Mouse (Mus musculus): ENCODE results near the gene Stx7. TPM values are rescaled to one million over a fixed set of nuclear protein-coding genes. Genes with fewer than 3 reads are reported as not detected.

Gene Stx7
- polyA plus RNA-seq, 1 experiment, result 33.0 TPM

DNA sequence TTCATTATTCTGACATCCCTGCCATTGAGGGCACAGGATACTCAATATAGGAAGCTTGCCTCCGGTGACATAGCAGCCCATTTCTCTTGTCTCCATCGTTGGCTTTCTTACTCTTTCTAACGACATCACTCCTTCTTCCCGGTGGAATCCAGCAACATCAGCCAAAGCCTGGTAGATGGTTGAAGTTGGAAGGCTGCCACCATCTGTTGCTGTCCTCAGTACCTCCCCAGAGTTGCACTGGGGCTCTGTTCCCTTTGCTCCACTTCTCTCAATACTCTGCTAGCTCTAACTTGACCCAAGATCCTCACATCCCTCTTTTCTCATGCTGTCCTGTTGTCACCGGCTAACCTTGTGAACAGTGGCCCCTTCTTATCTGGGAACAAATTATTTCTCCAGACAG, 71.8 kb downstream of the Stx7 start:
- H3K27ac ChIP-seq (ENCODE audit: control insufficient read depth, insufficient read depth, low read depth, low read length, poor library complexity), result no peak overlapping the region
- no peak overlapping the region for H3K4me3 ChIP-seq (replicated peaks; ENCODE audit: control insufficient read depth, low read depth, low read length)
- TF ChIP-seq CTCF (IDR thresholded peaks at IDR 0.05; ENCODE audit: control insufficient read depth, insufficient read depth, low read length), result no peak
- TF ChIP-seq POLR2A (IDR thresholded peaks at IDR 0.05; ENCODE audit: borderline replicate concordance, control insufficient read depth, low read depth, low read length), result no peak
- 77% methylated on average over 5 of the region's 5 CpGs for WGBS
- H3K4me1 ChIP-seq (ENCODE audit: control insufficient read depth, insufficient read depth, low read length), result no peaks in the 10 kb centered on the region

- WGBS, result 28% methylated on average over 6 of the region's 6 CpGs
- H3K4me1 ChIP-seq (ENCODE audit: control insufficient read depth, insufficient read depth, low read length), result no peaks in the 10 kb centered on the region
- H3K4me3 ChIP-seq (replicated peaks; ENCODE audit: control insufficient read depth, low read depth, low read length), result no peak overlapping the region
These were observed 73.8 kb downstream of the Stx7 start for GRCm38 (mm10) chr10:24222911-24223310.

DNA sequence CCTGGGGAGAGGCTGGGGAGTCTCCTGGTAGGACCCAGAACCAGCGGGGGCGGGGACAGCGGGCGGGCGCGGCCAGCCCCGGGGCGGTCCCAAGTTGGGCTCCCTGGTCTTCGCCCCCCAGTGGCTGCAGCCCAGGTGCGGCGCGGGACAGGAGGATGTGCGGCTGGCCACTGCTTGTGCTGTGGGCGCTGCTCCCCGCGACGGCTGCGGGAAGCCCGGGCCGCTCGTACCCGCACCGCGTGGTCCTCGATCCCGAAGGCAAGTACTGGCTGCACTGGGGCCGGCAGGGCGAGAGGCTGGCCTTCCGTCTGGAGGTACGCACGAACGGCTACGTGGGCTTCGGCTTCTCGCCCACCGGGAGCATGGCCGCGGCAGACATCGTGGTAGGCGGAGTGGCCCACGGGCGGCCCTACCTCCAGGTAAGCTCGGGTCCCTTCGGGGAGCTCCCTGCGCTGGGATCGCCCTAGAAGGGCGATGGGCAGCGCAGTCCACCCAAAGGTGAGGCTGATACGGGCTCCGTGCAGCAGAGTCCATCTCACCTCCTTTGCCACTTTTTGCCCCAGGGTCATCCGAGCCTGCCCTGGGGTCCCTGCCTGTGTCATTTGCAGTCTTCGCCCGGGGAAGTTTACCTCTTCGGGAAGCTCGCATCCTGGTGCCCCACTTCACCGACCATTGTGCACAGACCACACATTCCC, 74.5 kb downstream of the Stx7 start, which contains the start of gene Moxd1:
Gene Moxd1 (plus strand): TSS at position 69 of the 695 bp plus-strand sequence.
- Histone ChIP-seq H3K27ac (ENCODE audit: control insufficient read depth, insufficient read depth, low read depth, low read length, poor library complexity) (no peak within 1 kb of the TSS), H3K4me1 (ENCODE audit: control insufficient read depth, insufficient read depth, low read length) (no peaks in the 10 kb centered on the region), H3K4me3 (replicated peaks; ENCODE audit: control insufficient read depth, low read depth, low read length) (no peak within 1 kb of the TSS)
- no peak for TF ChIP-seq POLR2A (IDR thresholded peaks at IDR 0.05; ENCODE audit: borderline replicate concordance, control insufficient read depth, low read depth, low read length)
- TF ChIP-seq CTCF (IDR thresholded peaks at IDR 0.05; ENCODE audit: control insufficient read depth, insufficient read depth, low read length), result no peak
- WGBS, result 3% methylated on average over 56 of the region's 56 CpGs

More at GRCm38 (mm10) chr10:24222911-24223310, 73.8 kb downstream of the Stx7 start:
- TF ChIP-seq CTCF (IDR thresholded peaks at IDR 0.05; ENCODE audit: control insufficient read depth, insufficient read depth, low read length) (no peak), POLR2A (IDR thresholded peaks at IDR 0.05; ENCODE audit: borderline replicate concordance, control insufficient read depth, low read depth, low read length) (no peak)
- H3K27ac ChIP-seq (ENCODE audit: control insufficient read depth, insufficient read depth, low read depth, low read length, poor library complexity), result no peak overlapping the region

DNA sequence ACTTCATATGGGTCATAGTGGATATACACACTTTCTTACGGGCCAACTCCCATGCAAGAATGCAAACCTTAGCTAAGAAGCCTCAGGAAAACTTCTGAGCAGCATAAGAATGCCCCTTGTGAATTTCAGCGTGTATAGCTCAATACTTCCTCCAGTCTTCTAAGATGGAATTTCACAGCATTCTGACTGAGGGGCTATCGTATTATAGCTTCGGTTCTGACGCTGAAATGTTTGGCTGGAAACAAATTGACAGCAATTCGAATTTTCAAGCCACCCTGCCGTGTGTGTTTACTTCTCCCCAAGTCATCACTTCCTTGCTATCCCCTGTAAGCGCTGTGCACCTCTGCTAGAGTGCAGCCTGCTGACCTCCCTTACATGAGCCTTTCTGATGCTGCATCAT, 75.5 kb downstream of the Stx7 start:
- TF ChIP-seq POLR2A (IDR thresholded peaks at IDR 0.05; ENCODE audit: borderline replicate concordance, control insufficient read depth, low read depth, low read length), result no peak
- no peak for TF ChIP-seq CTCF (IDR thresholded peaks at IDR 0.05; ENCODE audit: control insufficient read depth, insufficient read depth, low read length)
- 47% methylated on average over 8 of the region's 8 CpGs for WGBS

GRCm38 (mm10) chr10:24228318-24229183, 79.4 kb downstream of the Stx7 start:
- WGBS, result 71% methylated on average over 12 of the region's 12 CpGs
- Histone ChIP-seq H3K4me3 (replicated peaks; ENCODE audit: control insufficient read depth, low read depth, low read length) (no peak overlapping the region), H3K4me1 (ENCODE audit: control insufficient read depth, insufficient read depth, low read length) (no peaks in the 10 kb centered on the region), H3K27ac (ENCODE audit: control insufficient read depth, insufficient read depth, low read depth, low read length, poor library complexity) (no peak overlapping the region)
- TF ChIP-seq CTCF (IDR thresholded peaks at IDR 0.05; ENCODE audit: control insufficient read depth, insufficient read depth, low read length), result no peak
- TF ChIP-seq POLR2A (IDR thresholded peaks at IDR 0.05; ENCODE audit: borderline replicate concordance, control insufficient read depth, low read depth, low read length), result no peak

More for the DNA sequence above, 75.5 kb downstream of the Stx7 start:
- no peaks in the 10 kb centered on the region for H3K4me1 ChIP-seq (ENCODE audit: control insufficient read depth, insufficient read depth, low read length)
- no peak overlapping the region for H3K27ac ChIP-seq (ENCODE audit: control insufficient read depth, insufficient read depth, low read depth, low read length, poor library complexity)
- H3K4me3 ChIP-seq (replicated peaks; ENCODE audit: control insufficient read depth, low read depth, low read length), result no peak overlapping the region

GRCm38 (mm10) chr10:24232281-24232680, 83.2 kb downstream of the Stx7 start:
- Histone ChIP-seq H3K4me1 (ENCODE audit: control insufficient read depth, insufficient read depth, low read length) (no peaks in the 10 kb centered on the region), H3K27ac (ENCODE audit: control insufficient read depth, insufficient read depth, low read depth, low read length, poor library complexity) (no peak overlapping the region), H3K4me3 (replicated peaks; ENCODE audit: control insufficient read depth, low read depth, low read length) (no peak overlapping the region)
- TF ChIP-seq CTCF (IDR thresholded peaks at IDR 0.05; ENCODE audit: control insufficient read depth, insufficient read depth, low read length) (no peak), POLR2A (IDR thresholded peaks at IDR 0.05; ENCODE audit: borderline replicate concordance, control insufficient read depth, low read depth, low read length) (no peak)
- 72% methylated on average over 4 of the region's 4 CpGs for WGBS

- no peak overlapping the region for H3K27ac ChIP-seq (ENCODE audit: control insufficient read depth, insufficient read depth, low read depth, low read length, poor library complexity)
- no peaks in the 10 kb centered on the region for H3K4me1 ChIP-seq (ENCODE audit: control insufficient read depth, insufficient read depth, low read length)
- WGBS, result 44% methylated on average over 23 of the region's 23 CpGs
- TF ChIP-seq CTCF (IDR thresholded peaks at IDR 0.05; ENCODE audit: control insufficient read depth, insufficient read depth, low read length), result no peak
- TF ChIP-seq POLR2A (IDR thresholded peaks at IDR 0.05; ENCODE audit: borderline replicate concordance, control insufficient read depth, low read depth, low read length), result no peak
- no peak overlapping the region for H3K4me3 ChIP-seq (replicated peaks; ENCODE audit: control insufficient read depth, low read depth, low read length)
These were observed 86.6 kb downstream of the Stx7 start for GRCm38 (mm10) chr10:24235426-24236283.

Other genes starting within 250 kb of the Stx7 start
- gene Taar1, start 228.9 kb upstream of the Stx7 start, polyA plus RNA-seq (2011; ENCODE audit: insufficient read depth, insufficient read length, low replicate concordance, missing spikeins), result not detected in 2 replicates
- gene Taar2, start 210.7 kb upstream of the Stx7 start, polyA plus RNA-seq (2011; ENCODE audit: insufficient read depth, insufficient read length, low replicate concordance, missing spikeins), result not detected in 2 replicates
- gene Taar3, start 199.7 kb upstream of the Stx7 start, polyA plus RNA-seq (2011; ENCODE audit: insufficient read depth, insufficient read length, low replicate concordance, missing spikeins), result not detected in 2 replicates
- not detected in 2 replicates for gene Taar4, start 188.8 kb upstream of the Stx7 start, polyA plus RNA-seq (2011; ENCODE audit: insufficient read depth, insufficient read length, low replicate concordance, missing spikeins)
- gene Taar5, start 178.6 kb upstream of the Stx7 start, polyA plus RNA-seq (2011; ENCODE audit: insufficient read depth, insufficient read length, low replicate concordance, missing spikeins), result not detected in 2 replicates
- gene Taar6, start 163.7 kb upstream of the Stx7 start, polyA plus RNA-seq (2011; ENCODE audit: insufficient read depth, insufficient read length, low replicate concordance, missing spikeins), result not detected in 2 replicates
- gene Taar7a, start 155.8 kb upstream of the Stx7 start, polyA plus RNA-seq (2011; ENCODE audit: insufficient read depth, insufficient read length, low replicate concordance, missing spikeins), result not detected in 2 replicates
- gene Taar7b, start 149.4 kb upstream of the Stx7 start, polyA plus RNA-seq (2011; ENCODE audit: insufficient read depth, insufficient read length, low replicate concordance, missing spikeins), result not detected in 2 replicates
- not detected in 2 replicates for gene Taar7d, start 122.1 kb upstream of the Stx7 start, polyA plus RNA-seq (2011; ENCODE audit: insufficient read depth, insufficient read length, low replicate concordance, missing spikeins)
- gene Taar7e, start 111.7 kb upstream of the Stx7 start, polyA plus RNA-seq (2011; ENCODE audit: insufficient read depth, insufficient read length, low replicate concordance, missing spikeins), result not detected in 2 replicates
- not detected in 2 replicates for gene Taar7f, start 99.8 kb upstream of the Stx7 start, polyA plus RNA-seq (2011; ENCODE audit: insufficient read depth, insufficient read length, low replicate concordance, missing spikeins)
- not detected in 2 replicates for gene Taar8a, start 72.8 kb upstream of the Stx7 start, polyA plus RNA-seq (2011; ENCODE audit: insufficient read depth, insufficient read length, low replicate concordance, missing spikeins)
- not detected in 2 replicates for gene Taar8b, start 57.0 kb upstream of the Stx7 start, polyA plus RNA-seq (2011; ENCODE audit: insufficient read depth, insufficient read length, low replicate concordance, missing spikeins)
- gene Taar8c, start 47.4 kb upstream of the Stx7 start, polyA plus RNA-seq (2011; ENCODE audit: insufficient read depth, insufficient read length, low replicate concordance, missing spikeins), result not detected in 2 replicates
- gene Taar9, start 39.8 kb upstream of the Stx7 start, polyA plus RNA-seq (2011; ENCODE audit: insufficient read depth, insufficient read length, low replicate concordance, missing spikeins), result not detected in 2 replicates
- not detected in 2 replicates for gene Moxd1, start 74.2 kb downstream of the Stx7 start, polyA plus RNA-seq (2011; ENCODE audit: insufficient read depth, insufficient read length, low replicate concordance, missing spikeins)

All from bone marrow, adult 2 months (tissue).